Mouse (Mus musculus): ENCODE measurements around the gene Pgp.

Pgp gene

GRCm38 (mm10) chr17:24520450-24520849 lies 50.3 kb downstream of the Pgp start:
- DNase-seq (ENCODE audit: low spot score in 2 of 2): no peak

Data from thymus, postnatal 10 days (tissue).